Mouse (Mus musculus) stomach, embryonic 16.5 days (tissue): ENCODE data around the gene Igf1r. TPM values are rescaled to one million over a fixed set of nuclear protein-coding genes. Genes with fewer than 3 reads are reported as not detected.

ENCODE experiments used
- ATAC-seq: fragments of 200-750 bp; cut with Nextera tagmentation; 2 replicates; pipeline ENCODE4 v1.8.0; 2017; ENCODE audit warnings: moderate number of reproducible peaks, moderate TSS enrichment; ENCODE audit not compliant: insufficient read depth, low FRiP score
- H3K27ac ChIP-seq: fragments of 300-500 bp; sonication (generic); 2 replicates; pipeline ENCODE4 v1.5.1; 2014; ENCODE audit warnings: low read length
- H3K27me3 ChIP-seq: fragments of 300-500 bp; sonication (generic); 2 replicates; pipeline ENCODE4 v1.6.1; 2014; ENCODE audit warnings: low read length, control low read depth, mixed read lengths; ENCODE audit not compliant: control insufficient read depth, insufficient read depth
- H3K36me3 ChIP-seq: fragments of 300-500 bp; sonication (generic); 2 replicates; pipeline ENCODE4 v1.6.1; 2014; ENCODE audit warnings: low read length; ENCODE audit not compliant: control insufficient read depth, insufficient read depth
- H3K4me1 ChIP-seq: fragments of 300-500 bp; sonication (generic); 2 replicates; pipeline ENCODE4 v1.6.1; 2014; ENCODE audit warnings: low read length, control low read depth, mixed read lengths; ENCODE audit not compliant: control insufficient read depth, insufficient read depth
- H3K4me2 ChIP-seq: fragments of 300-500 bp; sonication (generic); 2 replicates; pipeline ENCODE4 v1.6.1; 2014; ENCODE audit warnings: low read depth, low read length, mixed read lengths
- H3K4me3 ChIP-seq: fragments of 300-500 bp; sonication (generic); replicated peaks from 2 replicates; pipeline ENCODE4 v1.5.1; 2014; ENCODE audit warnings: mild to moderate bottlenecking, low read length
- H3K9ac ChIP-seq: fragments of 300-500 bp; sonication (generic); 2 replicates; pipeline ENCODE4 v1.6.1; 2014; ENCODE audit warnings: low read length
- H3K9me3 ChIP-seq: fragments of 300-500 bp; sonication (generic); replicated peaks from 2 replicates; pipeline ENCODE4 v1.6.1; 2016; ENCODE audit warnings: low read length, control low read depth; ENCODE audit not compliant: control insufficient read depth
- WGBS: fragments of 180-500 bp; shearing (Covaris S2); extraction: QIAGEN DNeasy Blood & Tissue Kit; methylation state at CpG from one replicate; pipeline ENCODE4 v1.1.7; 2014; 5-methylcytosine and 5-hydroxymethylcytosine counted together
- polyA plus RNA-seq: library from polyadenylated mRNA; unstranded; fragments of >200 nt; fragmentation: Nextera tagmentation; extraction: Ambion mirVana; gene quantifications from 2 replicates; pipeline ENCODE4 v1.2.1, GENCODE M21; 2015

The Igf1r gene
- polyA plus RNA-seq, 1 experiment from 2014 or later = 15.0 TPM

DNA sequence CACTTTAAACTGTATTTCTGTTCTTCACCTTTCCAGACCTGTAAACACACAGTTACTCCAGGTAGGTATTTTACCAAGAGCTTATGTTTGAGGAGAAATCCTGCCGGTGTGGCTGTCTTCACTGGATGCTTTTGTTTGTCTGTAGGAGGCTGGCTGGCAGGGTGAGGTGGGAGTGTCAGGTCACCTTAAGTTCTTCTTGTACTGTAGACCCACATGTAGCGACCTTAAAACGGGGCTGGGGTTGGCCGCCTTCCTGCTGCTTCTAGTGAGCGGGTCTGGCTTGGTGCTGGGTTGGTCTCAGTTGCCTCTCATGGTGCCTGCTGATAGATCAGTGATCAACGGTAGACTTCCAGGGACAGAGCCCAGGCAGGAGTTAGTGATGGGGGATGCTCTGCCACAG lies 69.6 kb downstream of the Igf1r start:
- no peak overlapping the region for H3K4me3 ChIP-seq
- H3K27ac ChIP-seq = peak overlapping the region; percentile 59; the same call in 1 of the 2 replicates
- H3K27me3 ChIP-seq = no peaks in the 10 kb centered on the region
- WGBS = 59% methylated on average over 6 of the region's 6 CpGs
- no peaks in the 10 kb centered on the region for H3K9me3 ChIP-seq
- no peak overlapping the region for H3K9ac ChIP-seq
- no peaks in the 10 kb centered on the region for H3K36me3 ChIP-seq
- H3K4me2 ChIP-seq = no peak overlapping the region
- ATAC-seq = no peak
- peaks cover 26% of the 10 kb centered on the region for H3K4me1 ChIP-seq

- ATAC-seq = no peak
Measured at GRCm38 (mm10) chr7:68023882-68024281, 71.3 kb downstream of the Igf1r start.

GRCm38 (mm10) chr7:68024625-68025024 lies 72.0 kb downstream of the Igf1r start:
- no peak overlapping the region for H3K27ac ChIP-seq
- no peak for ATAC-seq
- H3K27me3 ChIP-seq = no peaks in the 10 kb centered on the region
- WGBS = 76% methylated on average over 4 of the region's 4 CpGs
- no peaks in the 10 kb centered on the region for H3K36me3 ChIP-seq
- H3K9me3 ChIP-seq = no peaks in the 10 kb centered on the region
- peaks cover 16% of the 10 kb centered on the region for H3K4me1 ChIP-seq
- no peak overlapping the region for H3K4me2 ChIP-seq
- no peak overlapping the region for H3K4me3 ChIP-seq
- no peak overlapping the region for H3K9ac ChIP-seq

More at GRCm38 (mm10) chr7:68023882-68024281, 71.3 kb downstream of the Igf1r start:
- Histone ChIP-seq H3K4me3 (no peak overlapping the region), H3K36me3 (no peaks in the 10 kb centered on the region), H3K9me3 (no peaks in the 10 kb centered on the region), H3K4me1 (peaks cover 16% of the 10 kb centered on the region), H3K9ac (no peak overlapping the region), H3K27ac (no peak overlapping the region), H3K4me2 (no peak overlapping the region), H3K27me3 (no peaks in the 10 kb centered on the region)
- 85% methylated on average over 4 of the region's 4 CpGs for WGBS

- Histone ChIP-seq H3K9ac (no peak overlapping the region), H3K4me3 (no peak overlapping the region), H3K9me3 (no peaks in the 10 kb centered on the region), H3K4me2 (no peak overlapping the region), H3K27ac (no peak overlapping the region), H3K36me3 (no peaks in the 10 kb centered on the region), H3K4me1 (peaks cover 20% of the 10 kb centered on the region), H3K27me3 (no peaks in the 10 kb centered on the region)
- no peak for ATAC-seq
- WGBS = 55% methylated on average over 3 of the region's 3 CpGs
Measured at GRCm38 (mm10) chr7:68025396-68025795, 72.8 kb downstream of the Igf1r start.

GRCm38 (mm10) chr7:68026076-68026475 lies 73.4 kb downstream of the Igf1r start:
- Histone ChIP-seq H3K4me2 (no peak overlapping the region), H3K27ac (no peak overlapping the region), H3K27me3 (no peaks in the 10 kb centered on the region), H3K9ac (no peak overlapping the region), H3K36me3 (no peaks in the 10 kb centered on the region), H3K4me3 (no peak overlapping the region), H3K4me1 (peaks cover 24% of the 10 kb centered on the region), H3K9me3 (no peaks in the 10 kb centered on the region)
- 70% methylated on average over 9 of the region's 9 CpGs for WGBS
- no peak for ATAC-seq

GRCm38 (mm10) chr7:68028167-68028566 lies 75.5 kb downstream of the Igf1r start:
- Histone ChIP-seq H3K4me1 (peaks cover 12% of the 10 kb centered on the region), H3K4me2 (no peak overlapping the region), H3K27ac (no peak overlapping the region), H3K9me3 (no peaks in the 10 kb centered on the region), H3K4me3 (no peak overlapping the region), H3K36me3 (no peaks in the 10 kb centered on the region), H3K9ac (no peak overlapping the region), H3K27me3 (no peaks in the 10 kb centered on the region)
- 39% methylated on average over 4 of the region's 4 CpGs for WGBS
- no peak for ATAC-seq

- no peaks in the 10 kb centered on the region for H3K9me3 ChIP-seq
- no peak overlapping the region for H3K27ac ChIP-seq
- 47% methylated on average over 9 of the region's 9 CpGs for WGBS
- H3K4me3 ChIP-seq = no peak overlapping the region
- H3K4me1 ChIP-seq = peaks cover 12% of the 10 kb centered on the region
- H3K27me3 ChIP-seq = no peaks in the 10 kb centered on the region
- H3K9ac ChIP-seq = no peak overlapping the region
- ATAC-seq = peak; percentile 50; the same call in 1 of the 2 replicates
- no peak overlapping the region for H3K4me2 ChIP-seq
- no peaks in the 10 kb centered on the region for H3K36me3 ChIP-seq
Measured at GRCm38 (mm10) chr7:68030846-68031245, 78.2 kb downstream of the Igf1r start.

DNA sequence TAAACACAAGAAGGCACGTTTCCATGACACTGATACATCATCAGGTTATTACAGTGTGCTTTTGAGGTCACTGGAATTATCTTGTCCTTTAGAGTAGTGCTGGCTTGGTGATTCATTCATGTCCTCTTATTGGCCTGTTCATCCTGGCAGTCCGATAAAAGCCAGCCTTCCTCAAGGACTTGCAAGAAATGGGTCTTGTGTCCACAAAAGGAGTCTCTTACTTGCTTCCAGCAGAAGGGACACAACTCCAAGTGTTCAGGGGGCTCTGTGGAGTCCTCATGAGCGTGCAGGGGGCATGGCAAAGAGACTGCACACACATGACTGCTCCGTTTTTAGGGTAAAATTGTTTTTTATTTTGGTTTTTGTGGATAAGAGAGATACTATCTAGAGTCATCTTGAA lies 83.9 kb downstream of the Igf1r start:
- H3K4me3 ChIP-seq = no peak overlapping the region
- H3K27me3 ChIP-seq = no peaks in the 10 kb centered on the region
- no peak overlapping the region for H3K4me2 ChIP-seq
- no peaks in the 10 kb centered on the region for H3K36me3 ChIP-seq
- no peak overlapping the region for H3K27ac ChIP-seq
- no peak for ATAC-seq
- no peaks in the 10 kb centered on the region for H3K9me3 ChIP-seq
- 73% methylated on average over 4 of the region's 4 CpGs for WGBS
- peaks cover 5% of the 10 kb centered on the region for H3K4me1 ChIP-seq
- no peak overlapping the region for H3K9ac ChIP-seq

- Histone ChIP-seq H3K4me3 (no peak overlapping the region), H3K27ac (no peak overlapping the region), H3K4me1 (peaks cover 5% of the 10 kb centered on the region), H3K36me3 (no peaks in the 10 kb centered on the region), H3K27me3 (no peaks in the 10 kb centered on the region), H3K9ac (no peak overlapping the region), H3K4me2 (no peak overlapping the region), H3K9me3 (no peaks in the 10 kb centered on the region)
- WGBS = 77% methylated on average over 8 of the region's 8 CpGs
- ATAC-seq = no peak
Measured at GRCm38 (mm10) chr7:68038846-68039245, 86.2 kb downstream of the Igf1r start.

DNA sequence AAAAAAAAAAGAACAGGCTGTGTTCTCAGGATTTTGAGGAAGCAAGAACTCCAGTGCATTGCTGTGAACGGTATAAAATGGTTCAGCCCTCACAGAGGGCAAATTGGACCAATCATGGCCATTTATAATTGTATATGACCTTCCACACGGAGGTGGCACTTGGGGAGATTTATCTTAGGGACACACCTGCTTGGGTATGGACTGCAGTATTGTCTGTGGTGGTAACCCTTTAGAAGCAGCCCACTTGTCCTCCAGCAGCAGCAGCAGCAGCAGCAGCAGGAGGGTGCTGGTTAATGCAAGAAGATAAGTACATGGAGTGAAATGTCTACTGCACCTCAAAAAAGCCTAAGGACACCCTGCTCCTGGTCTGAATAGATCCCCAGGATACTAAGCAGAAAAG lies 86.9 kb downstream of the Igf1r start:
- WGBS = 45% methylated on average over 2 of the region's 2 CpGs
- ATAC-seq = no peak
- H3K4me1 ChIP-seq = peaks cover 5% of the 10 kb centered on the region
- H3K4me2 ChIP-seq = no peak overlapping the region
- H3K27me3 ChIP-seq = no peaks in the 10 kb centered on the region
- H3K36me3 ChIP-seq = no peaks in the 10 kb centered on the region
- H3K27ac ChIP-seq = no peak overlapping the region
- no peak overlapping the region for H3K4me3 ChIP-seq
- H3K9me3 ChIP-seq = no peaks in the 10 kb centered on the region
- no peak overlapping the region for H3K9ac ChIP-seq
